Mouse (Mus musculus) liver, embryonic 14.5 days (tissue): Measurements from ENCODE around the gene Dck.

ENCODE experiments used
- CTCF ChIP-seq: IDR thresholded peaks from 2 replicates; pipeline ENCODE4 v1.5.1; 2016; ENCODE audit warnings: antibody characterized with exemption, low read depth, control low read depth
- EP300 ChIP-seq: IDR thresholded peaks from 2 replicates; pipeline ENCODE4 v1.6.1; 2016; ENCODE audit warnings: antibody characterized with exemption, low read depth

DNA sequence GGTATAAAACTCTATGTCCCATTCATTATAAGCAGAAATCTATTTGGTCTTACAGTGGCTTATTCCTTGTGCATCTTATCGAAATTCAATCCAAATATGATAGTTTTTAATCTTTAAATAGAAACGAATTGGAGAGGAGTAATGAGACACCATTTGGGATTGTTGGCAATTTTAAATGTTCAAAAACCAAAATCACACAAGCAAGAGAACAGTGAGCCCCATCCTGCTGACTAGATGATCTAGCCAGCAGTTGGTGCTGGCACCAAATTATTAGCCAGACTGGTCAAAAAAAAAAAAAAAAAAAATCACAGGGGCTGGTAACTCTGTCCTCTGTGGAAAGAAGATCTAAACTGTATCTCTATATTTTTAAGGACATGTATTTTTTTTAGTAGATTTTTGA lies 48.4 kb downstream of the Dck start:
- TF ChIP-seq CTCF (no peak), EP300 (no peak)
